Mouse (Mus musculus) stomach, embryonic 14.5 days (tissue): ENCODE results near the gene Hadh. TPM values are rescaled to one million over a fixed set of nuclear protein-coding genes. Genes with fewer than 3 reads are reported as not detected.

Experiments
- ATAC-seq: fragments of 200-750 bp; cut with Nextera tagmentation; 2 replicates; pipeline ENCODE4 v1.8.0; 2017; ENCODE audit warnings: low read depth, moderate TSS enrichment; ENCODE audit not compliant: insufficient number of reproducible peaks, insufficient read depth, low FRiP score
- H3K27ac ChIP-seq: fragments of 300-500 bp; sonication (generic); 2 replicates; pipeline ENCODE4 v1.5.1; 2014; ENCODE audit warnings: mild to moderate bottlenecking, low read length, moderate library complexity, mixed read lengths
- H3K27me3 ChIP-seq: fragments of 300-500 bp; sonication (generic); 2 replicates; pipeline ENCODE4 v1.6.1; 2014; ENCODE audit warnings: low read length, control low read depth, mixed read lengths; ENCODE audit not compliant: control insufficient read depth, insufficient read depth
- H3K36me3 ChIP-seq: fragments of 300-500 bp; sonication (generic); 2 replicates; pipeline ENCODE4 v1.6.1; 2014; ENCODE audit warnings: mild to moderate bottlenecking, control low read depth, low read length, moderate library complexity, mixed read lengths; ENCODE audit not compliant: control insufficient read depth, insufficient read depth
- H3K4me1 ChIP-seq: fragments of 300-500 bp; sonication (generic); 2 replicates; pipeline ENCODE4 v1.6.1; 2014; ENCODE audit warnings: low read length, control low read depth, mixed read lengths; ENCODE audit not compliant: control insufficient read depth, insufficient read depth
- H3K4me2 ChIP-seq: fragments of 300-500 bp; sonication (generic); replicated peaks from 2 replicates; pipeline ENCODE4 v1.6.1; 2014; ENCODE audit warnings: low read depth, low read length, control low read depth
- H3K4me3 ChIP-seq: fragments of 300-500 bp; sonication (generic); 2 replicates; pipeline ENCODE4 v1.5.1; 2014; ENCODE audit warnings: low read depth, low read length, control low read depth
- H3K9ac ChIP-seq: fragments of 300-500 bp; sonication (generic); replicated peaks from 2 replicates; pipeline ENCODE4 v1.6.1; 2014; ENCODE audit warnings: low read depth, mild to moderate bottlenecking, control low read depth, low read length, moderate library complexity, mixed read lengths
- H3K9me3 ChIP-seq: fragments of 300-500 bp; sonication (generic); 2 replicates; pipeline ENCODE4 v1.6.1; 2016; ENCODE audit warnings: low read depth, low read length, control low read depth; ENCODE audit not compliant: control insufficient read depth
- WGBS: fragments of 180-500 bp; shearing (Covaris S2); extraction: QIAGEN DNeasy Blood & Tissue Kit; methylation state at CpG from one replicate; pipeline ENCODE4 v1.1.7; 2014; 5-methylcytosine and 5-hydroxymethylcytosine counted together
- polyA plus RNA-seq: library from polyadenylated mRNA; unstranded; fragments of >200 nt; fragmentation: Nextera tagmentation; extraction: Ambion mirVana; gene quantifications from 2 replicates; pipeline ENCODE4 v1.2.1, GENCODE M21; 2014

The Hadh gene
- polyA plus RNA-seq, 1 experiment from 2014 or later, result 139 TPM

- peaks cover 9% of the 10 kb centered on the region; the same call in 1 of the 2 replicates for H3K4me1 ChIP-seq
- H3K9me3 ChIP-seq, result peaks cover 9% of the 10 kb centered on the region; the same call in 1 of the 2 replicates
- 87% methylated on average over 8 of the region's 8 CpGs for WGBS
- H3K9ac ChIP-seq, result no peak overlapping the region
- no peaks in the 10 kb centered on the region; the same call in 1 of the 2 replicates for H3K36me3 ChIP-seq
- ATAC-seq, result no peak
- no peaks in the 10 kb centered on the region for H3K27me3 ChIP-seq
- H3K4me2 ChIP-seq, result no peak overlapping the region
- no peak overlapping the region for H3K4me3 ChIP-seq
- no peak overlapping the region for H3K27ac ChIP-seq
Measured at GRCm38 (mm10) chr3:131265516-131265915, 6.4 kb downstream of the Hadh start.

- H3K27me3 ChIP-seq, result no peaks in the 10 kb centered on the region
- no peaks in the 10 kb centered on the region for H3K4me1 ChIP-seq
- peaks cover 9% of the 10 kb centered on the region; the same call in 1 of the 2 replicates for H3K9me3 ChIP-seq
- no peaks in the 10 kb centered on the region; the same call in 1 of the 2 replicates for H3K36me3 ChIP-seq
- 59% methylated on average over 15 of the region's 15 CpGs for WGBS
- no peak overlapping the region for H3K4me2 ChIP-seq
- H3K4me3 ChIP-seq, result no peak overlapping the region
- H3K9ac ChIP-seq, result no peak overlapping the region
- H3K27ac ChIP-seq, result no peak overlapping the region
- ATAC-seq, result no peak
Measured at GRCm38 (mm10) chr3:131263766-131264486, 8.0 kb downstream of the Hadh start.

GRCm38 (mm10) chr3:131260418-131260817 lies 11.5 kb downstream of the Hadh start:
- H3K27ac ChIP-seq, result no peak overlapping the region
- WGBS, result 86% methylated on average over 6 of the region's 6 CpGs
- H3K27me3 ChIP-seq, result no peaks in the 10 kb centered on the region
- H3K4me2 ChIP-seq, result no peak overlapping the region
- H3K4me3 ChIP-seq, result no peak overlapping the region
- peaks cover 9% of the 10 kb centered on the region; the same call in 1 of the 2 replicates for H3K9me3 ChIP-seq
- no peaks in the 10 kb centered on the region; the same call in 1 of the 2 replicates for H3K36me3 ChIP-seq
- H3K4me1 ChIP-seq, result no peaks in the 10 kb centered on the region
- ATAC-seq, result no peak
- H3K9ac ChIP-seq, result no peak overlapping the region

- Histone ChIP-seq H3K4me3 (no peak overlapping the region), H3K9me3 (peaks cover 9% of the 10 kb centered on the region; the same call in 1 of the 2 replicates), H3K4me2 (no peak overlapping the region), H3K36me3 (no peaks in the 10 kb centered on the region; the same call in 1 of the 2 replicates), H3K9ac (no peak overlapping the region), H3K27ac (no peak overlapping the region), H3K4me1 (no peaks in the 10 kb centered on the region), H3K27me3 (no peaks in the 10 kb centered on the region)
- no peak for ATAC-seq
- WGBS, result 89% methylated on average over 9 of the region's 9 CpGs
Measured at GRCm38 (mm10) chr3:131259392-131259965, 12.4 kb downstream of the Hadh start.

- Histone ChIP-seq H3K27me3 (no peaks in the 10 kb centered on the region), H3K9ac (no peak overlapping the region), H3K4me1 (no peaks in the 10 kb centered on the region), H3K4me2 (no peak overlapping the region), H3K27ac (no peak overlapping the region), H3K4me3 (no peak overlapping the region), H3K36me3 (no peaks in the 10 kb centered on the region), H3K9me3 (peaks cover 9% of the 10 kb centered on the region; the same call in 1 of the 2 replicates)
- ATAC-seq, result no peak
- 81% methylated on average over 3 of the region's 3 CpGs for WGBS
Measured at GRCm38 (mm10) chr3:131258921-131259320, 13.0 kb downstream of the Hadh start.

GRCm38 (mm10) chr3:131255399-131255981 lies 16.4 kb downstream of the Hadh start:
- WGBS, result 90% methylated on average over 3 of the region's 3 CpGs
- Histone ChIP-seq H3K4me2 (no peak overlapping the region), H3K4me1 (no peaks in the 10 kb centered on the region), H3K27me3 (no peaks in the 10 kb centered on the region), H3K27ac (no peak overlapping the region), H3K9ac (no peak overlapping the region), H3K4me3 (no peak overlapping the region), H3K36me3 (no peaks in the 10 kb centered on the region), H3K9me3 (no peaks in the 10 kb centered on the region)
- ATAC-seq, result no peak

GRCm38 (mm10) chr3:131254991-131255390 lies 16.9 kb downstream of the Hadh start:
- H3K4me3 ChIP-seq, result no peak overlapping the region
- ATAC-seq, result no peak
- H3K4me1 ChIP-seq, result no peaks in the 10 kb centered on the region
- H3K9me3 ChIP-seq, result no peaks in the 10 kb centered on the region
- no peaks in the 10 kb centered on the region for H3K36me3 ChIP-seq
- H3K27ac ChIP-seq, result no peak overlapping the region
- H3K4me2 ChIP-seq, result no peak overlapping the region
- no peaks in the 10 kb centered on the region for H3K27me3 ChIP-seq
- no peak overlapping the region for H3K9ac ChIP-seq
- WGBS, result 94% methylated on average over 4 of the region's 4 CpGs

GRCm38 (mm10) chr3:131251601-131252000 lies 20.3 kb downstream of the Hadh start:
- H3K36me3 ChIP-seq, result peaks cover 17% of the 10 kb centered on the region; the same call in 1 of the 2 replicates
- WGBS, result 85% methylated on average over 7 of the region's 7 CpGs
- no peak overlapping the region for H3K27ac ChIP-seq
- H3K4me1 ChIP-seq, result no peaks in the 10 kb centered on the region
- no peak overlapping the region for H3K9ac ChIP-seq
- no peaks in the 10 kb centered on the region for H3K27me3 ChIP-seq
- no peaks in the 10 kb centered on the region for H3K9me3 ChIP-seq
- ATAC-seq, result no peak
- no peak overlapping the region for H3K4me3 ChIP-seq
- no peak overlapping the region for H3K4me2 ChIP-seq
